Mouse (Mus musculus) liver, embryonic 11.5 days (tissue): ENCODE measurements around the gene Psenen. TPM values are rescaled to one million over a fixed set of nuclear protein-coding genes. Genes with fewer than 3 reads are reported as not detected.

Source experiments
- ATAC-seq: fragments of 200-750 bp; cut with Nextera tagmentation; replicated peaks from 2 replicates; pipeline ENCODE4 v1.8.0; 2017; ENCODE audit warnings: moderate number of reproducible peaks, mild to moderate bottlenecking, moderate TSS enrichment, moderate library complexity; ENCODE audit not compliant: low FRiP score
- DNase-seq: peaks from one replicate; pipeline ENCODE4 v3.0.0-alpha.2; 2017; ENCODE audit warnings: low spot score
- H3K27ac ChIP-seq: fragments of 300-500 bp; sonication (generic); 2 replicates; pipeline ENCODE4 v1.5.1; 2014; ENCODE audit warnings: mild to moderate bottlenecking, low read depth, low read length, control low read depth
- H3K27me3 ChIP-seq: fragments of 300-500 bp; sonication (generic); replicated peaks from 2 replicates; pipeline ENCODE4 v1.6.1; 2014; ENCODE audit warnings: low read length, mixed read lengths; ENCODE audit not compliant: control insufficient read depth, insufficient read depth
- H3K36me3 ChIP-seq: fragments of 300-500 bp; sonication (generic); 2 replicates; pipeline ENCODE4 v1.6.1; 2014; ENCODE audit warnings: mild to moderate bottlenecking, low read length, moderate library complexity, mixed read lengths; ENCODE audit not compliant: control insufficient read depth, insufficient read depth
- H3K4me1 ChIP-seq: fragments of 300-500 bp; sonication (generic); replicated peaks from 2 replicates; pipeline ENCODE4 v1.6.1; 2014; ENCODE audit warnings: low read length, mixed read lengths; ENCODE audit not compliant: control insufficient read depth, insufficient read depth
- H3K4me2 ChIP-seq: fragments of 300-500 bp; sonication (generic); 2 replicates; pipeline ENCODE4 v1.6.1; 2014; ENCODE audit warnings: mild to moderate bottlenecking, control low read depth, moderate library complexity
- H3K4me3 ChIP-seq: fragments of 300-500 bp; sonication (generic); 2 replicates; pipeline ENCODE4 v1.5.1; 2014; ENCODE audit warnings: low read depth, low read length, control low read depth
- H3K9ac ChIP-seq: fragments of 300-500 bp; sonication (generic); 2 replicates; pipeline ENCODE4 v1.6.1; 2014; ENCODE audit warnings: low read depth, low read length, control low read depth
- H3K9me3 ChIP-seq: fragments of 300-500 bp; sonication (generic); 2 replicates; pipeline ENCODE4 v1.6.1; 2016; ENCODE audit warnings: low read length, inconsistent platforms, mixed read lengths; ENCODE audit not compliant: control insufficient read depth
- WGBS: fragments of 180-500 bp; shearing (Covaris S2); extraction: QIAGEN DNeasy Blood & Tissue Kit; methylation state at CpG from one replicate; pipeline ENCODE4 v1.1.7; 2014; 5-methylcytosine and 5-hydroxymethylcytosine counted together
- polyA plus RNA-seq: library from polyadenylated mRNA; unstranded; fragments of >200 nt; fragmentation: Nextera tagmentation; extraction: Ambion mirVana; gene quantifications from 2 replicates; pipeline ENCODE4 v1.2.1, GENCODE M21; 2014

The Psenen gene
- 85.2 and 102 TPM in 2 replicates for polyA plus RNA-seq

GRCm38 (mm10) chr7:30563117-30563905, at the start of gene Psenen, which contains the start of the genes U2af1l4 and Gm49396:
TSS of gene Psenen (minus strand) at chr7:30563627.
TSS of gene U2af1l4 (plus strand) at chr7:30563301.
TSS of gene Gm49396 (plus strand) at chr7:30563344.
- ATAC-seq (peak; percentile 83), DNase-seq (peak; percentile 91)
- Histone ChIP-seq H3K27ac (peak within 1 kb of the TSS; percentile 97), H3K4me3 (peak within 1 kb of the TSS; percentile 81), H3K9ac (peak within 1 kb of the TSS; percentile 74), H3K27me3 (no peaks in the 10 kb centered on the region), H3K4me2 (peak within 1 kb of the TSS; percentile 84), H3K9me3 (no peaks in the 10 kb centered on the region), H3K36me3 (peaks cover 9% of the 10 kb centered on the region; the same call in 1 of the 2 replicates), H3K4me1 (peaks cover 14% of the 10 kb centered on the region)
- under 1% methylated on average over 45 of the region's 45 CpGs for WGBS

GRCm38 (mm10) chr7:30612654-30613402, 49.4 kb upstream of the Psenen start, which contains the start of gene Upk1a:
TSS of gene Upk1a (minus strand) at chr7:30612847.
- peaks cover 11% of the 10 kb centered on the region; the same call in 1 of the 2 replicates for H3K4me1 ChIP-seq
- H3K27me3 ChIP-seq = no peaks in the 10 kb centered on the region
- peaks cover 19% of the 10 kb centered on the region for H3K36me3 ChIP-seq
- no peak for DNase-seq
- H3K9me3 ChIP-seq = no peaks in the 10 kb centered on the region
- WGBS = 77% methylated on average over 8 of the region's 8 CpGs
- no peak within 1 kb of the TSS for H3K4me3 ChIP-seq
- H3K27ac ChIP-seq = no peak within 1 kb of the TSS
- no peak within 1 kb of the TSS for H3K4me2 ChIP-seq
- no peak within 1 kb of the TSS for H3K9ac ChIP-seq
- ATAC-seq = no peak

- ATAC-seq = no peak; the same call in 1 of the 2 replicates
- H3K4me3 ChIP-seq = no peak overlapping the region
These were observed 46.6 kb upstream of the Psenen start for GRCm38 (mm10) chr7:30610043-30610442.

GRCm38 (mm10) chr7:30608476-30608875, 45.0 kb upstream of the Psenen start:
- H3K4me2 ChIP-seq = no peak overlapping the region
- 0 out of 2 replicates have a peak, but pooled peaks cover 2% of the 10 kb centered on the region for H3K4me1 ChIP-seq
- no peaks in the 10 kb centered on the region for H3K27me3 ChIP-seq
- no peaks in the 10 kb centered on the region for H3K9me3 ChIP-seq
- DNase-seq = no peak
- no peak overlapping the region for H3K4me3 ChIP-seq
- no peak overlapping the region for H3K27ac ChIP-seq
- no peak for ATAC-seq
- WGBS = 55% methylated on average over 15 of the region's 16 CpGs
- H3K36me3 ChIP-seq = no peaks in the 10 kb centered on the region
- no peak overlapping the region for H3K9ac ChIP-seq

More at GRCm38 (mm10) chr7:30610043-30610442, 46.6 kb upstream of the Psenen start:
- H3K4me1 ChIP-seq = 0 out of 2 replicates have a peak, but pooled peaks cover 2% of the 10 kb centered on the region
- no peak overlapping the region for H3K4me2 ChIP-seq
- WGBS = 50% methylated on average over 7 of the region's 7 CpGs
- no peaks in the 10 kb centered on the region for H3K9me3 ChIP-seq
- no peaks in the 10 kb centered on the region for H3K36me3 ChIP-seq
- no peak overlapping the region for H3K9ac ChIP-seq
- no peaks in the 10 kb centered on the region for H3K27me3 ChIP-seq
- no peak for DNase-seq
- no peak overlapping the region for H3K27ac ChIP-seq

GRCm38 (mm10) chr7:30607706-30608309, 44.4 kb upstream of the Psenen start:
- Histone ChIP-seq H3K4me2 (no peak overlapping the region), H3K9me3 (no peaks in the 10 kb centered on the region), H3K27ac (no peak overlapping the region), H3K36me3 (no peaks in the 10 kb centered on the region), H3K4me1 (0 out of 2 replicates have a peak, but pooled peaks cover 2% of the 10 kb centered on the region), H3K27me3 (no peaks in the 10 kb centered on the region), H3K4me3 (no peak overlapping the region), H3K9ac (no peak overlapping the region)
- DNase-seq = peak; percentile 58
- WGBS = 27% methylated on average over 8 of the region's 8 CpGs
- ATAC-seq = 0 out of 2 replicates have a peak, but pooled peaks have one; percentile 34

- Histone ChIP-seq H3K27ac (no peak overlapping the region), H3K4me3 (no peak overlapping the region), H3K9me3 (no peaks in the 10 kb centered on the region), H3K36me3 (no peaks in the 10 kb centered on the region), H3K27me3 (no peaks in the 10 kb centered on the region), H3K9ac (no peak overlapping the region), H3K4me2 (no peak overlapping the region), H3K4me1 (0 out of 2 replicates have a peak, but pooled peaks cover 2% of the 10 kb centered on the region)
- DNase-seq (no peak), ATAC-seq (no peak)
- 82% methylated on average over 8 of the region's 8 CpGs for WGBS
These were observed 41.5 kb upstream of the Psenen start for GRCm38 (mm10) chr7:30604944-30605343.

GRCm38 (mm10) chr7:30604424-30604823, 41.0 kb upstream of the Psenen start:
- Histone ChIP-seq H3K27me3 (no peaks in the 10 kb centered on the region), H3K4me2 (no peak overlapping the region), H3K9ac (no peak overlapping the region), H3K4me1 (0 out of 2 replicates have a peak, but pooled peaks cover 6% of the 10 kb centered on the region), H3K36me3 (no peaks in the 10 kb centered on the region), H3K9me3 (no peaks in the 10 kb centered on the region), H3K27ac (no peak overlapping the region), H3K4me3 (no peak overlapping the region)
- 66% methylated on average over 8 of the region's 8 CpGs for WGBS
- no peak for ATAC-seq
- DNase-seq = no peak

GRCm38 (mm10) chr7:30602583-30602982, 39.2 kb upstream of the Psenen start:
- Histone ChIP-seq H3K27me3 (no peaks in the 10 kb centered on the region), H3K4me2 (no peak overlapping the region), H3K27ac (no peak overlapping the region), H3K9me3 (no peaks in the 10 kb centered on the region), H3K4me1 (0 out of 2 replicates have a peak, but pooled peaks cover 4% of the 10 kb centered on the region), H3K4me3 (no peak overlapping the region), H3K9ac (no peak overlapping the region), H3K36me3 (no peaks in the 10 kb centered on the region)
- DNase-seq = no peak
- no peak for ATAC-seq
- 48% methylated on average over 3 of the region's 3 CpGs for WGBS
